Mouse (Mus musculus): Measurements from ENCODE around the gene Cadm4. TPM values are rescaled to one million over a fixed set of nuclear protein-coding genes. Genes with fewer than 3 reads are reported as not detected.
A peak's percentile ranks its signal among the peaks of the same experiment; 100 is the strongest.

Cadm4 gene
- total and polyA plus RNA-seq, 3 experiments, result 14.0 to 20.4 (median 14.7) TPM

GRCm38 (mm10) chr7:24442313-24442712 lies 39.5 kb upstream of the Cadm4 start:
- H3K9ac ChIP-seq (ENCODE audit: low read depth, low read length), result no peak overlapping the region
- intact Hi-C loops (cut with DNase I), result loop anchor here (1.0 kb wide), 1 partner anchor 32 kb away; no protein-coding TSS in a partner anchor
- H3K4me1 ChIP-seq (ENCODE audit: control insufficient read depth, insufficient read depth, low read length), result no peaks in the 10 kb centered on the region

GRCm38 (mm10) chr7:24445266-24445926 lies 36.4 kb upstream of the Cadm4 start:
- 81% methylated on average over 9 of the region's 9 CpGs for WGBS
- no peak for TF ChIP-seq CTCF (IDR thresholded peaks at IDR 0.05)
- no peak for TF ChIP-seq EP300 (IDR thresholded peaks at IDR 0.05; ENCODE audit: insufficient read depth, low read depth, low read length)
- no peak for TF ChIP-seq POLR2A (IDR thresholded peaks at IDR 0.05; ENCODE audit: insufficient read depth, low read depth, low read length)
- H3K9ac ChIP-seq (ENCODE audit: low read depth, low read length), result no peak overlapping the region
- peak in 1 of 2 experiments; percentile 59 for DNase-seq
- H3K27me3 ChIP-seq (ENCODE audit: control insufficient read depth, insufficient read depth, low read length), result no peaks in the 10 kb centered on the region
- H3K4me1 ChIP-seq (ENCODE audit: control insufficient read depth, insufficient read depth, low read length), result no peaks in the 10 kb centered on the region
- no peaks in the 10 kb centered on the region for H3K79me2 ChIP-seq (replicated peaks; ENCODE audit: control insufficient read depth, insufficient read depth, low read length)
- intact Hi-C loops (cut with DNase I), result no loop called here
- no peak overlapping the region for H3K4me3 ChIP-seq
- H3K27ac ChIP-seq, result no peak overlapping the region
- H3K36me3 ChIP-seq (ENCODE audit: control insufficient read depth, insufficient read depth, low read length), result no peaks in the 10 kb centered on the region

More at GRCm38 (mm10) chr7:24442313-24442712, 39.5 kb upstream of the Cadm4 start:
- Histone ChIP-seq H3K36me3 (ENCODE audit: control insufficient read depth, insufficient read depth, low read length) (no peaks in the 10 kb centered on the region), H3K27me3 (ENCODE audit: control insufficient read depth, insufficient read depth, low read length) (no peaks in the 10 kb centered on the region), H3K79me2 (replicated peaks; ENCODE audit: control insufficient read depth, insufficient read depth, low read length) (no peaks in the 10 kb centered on the region), H3K27ac (no peak overlapping the region), H3K4me3 (no peak overlapping the region)
- TF ChIP-seq CTCF (IDR thresholded peaks at IDR 0.05) (no peak), EP300 (IDR thresholded peaks at IDR 0.05; ENCODE audit: insufficient read depth, low read depth, low read length) (no peak)
- 46% methylated on average over 8 of the region's 8 CpGs for WGBS
- DNase-seq, result peak in 1 of 2 experiments; percentile 41

- Histone ChIP-seq H3K79me2 (replicated peaks; ENCODE audit: control insufficient read depth, insufficient read depth, low read length) (no peaks in the 10 kb centered on the region), H3K4me3 (no peak overlapping the region), H3K36me3 (ENCODE audit: control insufficient read depth, insufficient read depth, low read length) (no peaks in the 10 kb centered on the region), H3K27me3 (ENCODE audit: control insufficient read depth, insufficient read depth, low read length) (no peaks in the 10 kb centered on the region), H3K27ac (no peak overlapping the region), H3K4me1 (ENCODE audit: control insufficient read depth, insufficient read depth, low read length) (no peaks in the 10 kb centered on the region), H3K9ac (ENCODE audit: low read depth, low read length) (no peak overlapping the region)
- intact Hi-C loops (cut with DNase I), result no loop called here
- DNase-seq, result no peak
- TF ChIP-seq EP300 (IDR thresholded peaks at IDR 0.05; ENCODE audit: insufficient read depth, low read depth, low read length) (no peak), CTCF (IDR thresholded peaks at IDR 0.05) (peak; percentile 14), POLR2A (IDR thresholded peaks at IDR 0.05; ENCODE audit: insufficient read depth, low read depth, low read length) (no peak)
- 71% methylated on average over 7 of the region's 7 CpGs for WGBS
These were observed 35.0 kb upstream of the Cadm4 start for GRCm38 (mm10) chr7:24446697-24447340.

GRCm38 (mm10) chr7:24448782-24449517 lies 32.9 kb upstream of the Cadm4 start:
- Histone ChIP-seq H3K4me1 (ENCODE audit: control insufficient read depth, insufficient read depth, low read length) (no peaks in the 10 kb centered on the region), H3K4me3 (no peak overlapping the region), H3K79me2 (replicated peaks; ENCODE audit: control insufficient read depth, insufficient read depth, low read length) (no peaks in the 10 kb centered on the region), H3K36me3 (ENCODE audit: control insufficient read depth, insufficient read depth, low read length) (no peaks in the 10 kb centered on the region), H3K27me3 (ENCODE audit: control insufficient read depth, insufficient read depth, low read length) (no peaks in the 10 kb centered on the region), H3K27ac (no peak overlapping the region), H3K9ac (ENCODE audit: low read depth, low read length) (no peak overlapping the region)
- TF ChIP-seq CTCF (IDR thresholded peaks at IDR 0.05) (no peak), EP300 (IDR thresholded peaks at IDR 0.05; ENCODE audit: insufficient read depth, low read depth, low read length) (no peak), POLR2A (IDR thresholded peaks at IDR 0.05; ENCODE audit: insufficient read depth, low read depth, low read length) (no peak)
- intact Hi-C loops (cut with DNase I), result no loop called here
- DNase-seq, result no peak
- WGBS, result 40% methylated on average over 14 of the region's 14 CpGs

- 0 out of 2 replicates have a peak, but pooled peaks cover 2% of the 10 kb centered on the region for H3K4me1 ChIP-seq (ENCODE audit: control insufficient read depth, insufficient read depth, low read length)
- H3K27me3 ChIP-seq (ENCODE audit: control insufficient read depth, insufficient read depth, low read length), result no peaks in the 10 kb centered on the region
- no peak overlapping the region for H3K27ac ChIP-seq
- no peaks in the 10 kb centered on the region for H3K36me3 ChIP-seq (ENCODE audit: control insufficient read depth, insufficient read depth, low read length)
- TF ChIP-seq CTCF (IDR thresholded peaks at IDR 0.05) (no peak), EP300 (IDR thresholded peaks at IDR 0.05; ENCODE audit: insufficient read depth, low read depth, low read length) (no peak), POLR2A (IDR thresholded peaks at IDR 0.05; ENCODE audit: insufficient read depth, low read depth, low read length) (no peak)
- H3K79me2 ChIP-seq (replicated peaks; ENCODE audit: control insufficient read depth, insufficient read depth, low read length), result no peaks in the 10 kb centered on the region
- H3K4me3 ChIP-seq, result no peak overlapping the region
- WGBS, result 60% methylated on average over 9 of the region's 9 CpGs
- no peak for DNase-seq
- intact Hi-C loops (cut with DNase I), result no loop called here
- no peak overlapping the region for H3K9ac ChIP-seq (ENCODE audit: low read depth, low read length)
These were observed 31.2 kb upstream of the Cadm4 start for GRCm38 (mm10) chr7:24450585-24451017.

Measured in heart, adult 2 months (tissue).